7 mouse cellular contexts compared by ENCODE assay signal in genomic region chr4:129238579-129239016, GRCm38 (mm10). TPM values are rescaled to one million over a fixed set of nuclear protein-coding genes. Genes with fewer than 3 reads are reported as not detected.
DNase-seq lines count a peak whose midpoint lies in the region; ATAC-seq lines count a peak whose summit lies in the region.

No protein-coding gene starts in this region.

- no peaks in the 10 kb centered on the region for H3K36me3 ChIP-seq in liver, embryonic 11.5 days (ENCODE audit: control insufficient read depth, insufficient read depth, low read length)
- no peaks in the 10 kb centered on the region for H3K36me3 ChIP-seq in embryonic facial prominence, embryonic 12.5 days
- no peaks in the 10 kb centered on the region for H3K36me3 ChIP-seq in hindbrain, embryonic 13.5 days
- no peaks in the 10 kb centered on the region for H3K36me3 ChIP-seq in midbrain, embryonic 16.5 days (ENCODE audit: control insufficient read depth, insufficient read depth, low read length)

- H3K4me2 ChIP-seq in liver, embryonic 11.5 days, result peak overlapping the region; percentile 99
- H3K4me2 ChIP-seq in embryonic facial prominence, embryonic 12.5 days (replicated peaks), result peak overlapping the region; percentile 94
- H3K4me2 ChIP-seq in hindbrain, embryonic 13.5 days, result peak overlapping the region; percentile 86
- H3K4me2 ChIP-seq in midbrain, embryonic 16.5 days (ENCODE audit: low read length), result peak overlapping the region; percentile 68

- no peak overlapping the region for H3K27ac ChIP-seq in liver, embryonic 11.5 days (ENCODE audit: low read depth, low read length)
- H3K27ac ChIP-seq in embryonic facial prominence, embryonic 12.5 days, result peak overlapping the region; percentile 46; the same call in 1 of the 2 replicates
- H3K27ac ChIP-seq in hindbrain, embryonic 13.5 days, result peak overlapping the region; percentile 79
- peak overlapping the region; percentile 53 for H3K27ac ChIP-seq in midbrain, embryonic 16.5 days (ENCODE audit: low read length)

- H3K4me1 ChIP-seq in liver, embryonic 11.5 days (replicated peaks; ENCODE audit: control insufficient read depth, insufficient read depth, low read length), result peaks cover 44% of the 10 kb centered on the region
- peaks cover 30% of the 10 kb centered on the region for H3K4me1 ChIP-seq in embryonic facial prominence, embryonic 12.5 days
- H3K4me1 ChIP-seq in hindbrain, embryonic 13.5 days (replicated peaks), result peaks cover 50% of the 10 kb centered on the region
- peaks cover 17% of the 10 kb centered on the region for H3K4me1 ChIP-seq in midbrain, embryonic 16.5 days (ENCODE audit: control insufficient read depth, insufficient read depth, low read length)

- no peak for ATAC-seq in liver, embryonic 11.5 days (replicated peaks; ENCODE audit: low FRiP score)
- peak; percentile 42 for ATAC-seq in embryonic facial prominence, embryonic 12.5 days (ENCODE audit: insufficient number of reproducible peaks, insufficient read depth, low FRiP score, low TSS enrichment)
- peak; percentile 70 for ATAC-seq in hindbrain, embryonic 13.5 days (ENCODE audit: low FRiP score)
- ATAC-seq in midbrain, embryonic 16.5 days, result peak; percentile 78

- no peak for DNase-seq in liver, embryonic 11.5 days (ENCODE audit: low spot score)
- DNase-seq in liver, result no peak
- no peak for DNase-seq in frontal cortex, postnatal 36 days (ENCODE audit: low spot score in 2 of 2)
- DNase-seq in cerebellum, adult 11 months, result no peak

- H3K9ac ChIP-seq in liver, embryonic 11.5 days (ENCODE audit: low read depth, low read length), result peak overlapping the region; percentile 64
- peak overlapping the region; percentile 75 for H3K9ac ChIP-seq in embryonic facial prominence, embryonic 12.5 days
- peak overlapping the region; percentile 80 for H3K9ac ChIP-seq in hindbrain, embryonic 13.5 days
- peak overlapping the region; percentile 71 for H3K9ac ChIP-seq in midbrain, embryonic 16.5 days (ENCODE audit: low read depth, low read length)

- no peaks in the 10 kb centered on the region for H3K9me3 ChIP-seq in liver, embryonic 11.5 days (ENCODE audit: control insufficient read depth, low read length)
- H3K9me3 ChIP-seq in embryonic facial prominence, embryonic 12.5 days, result no peaks in the 10 kb centered on the region
- H3K9me3 ChIP-seq in hindbrain, embryonic 13.5 days, result no peaks in the 10 kb centered on the region
- no peaks in the 10 kb centered on the region for H3K9me3 ChIP-seq in midbrain, embryonic 16.5 days (replicated peaks; ENCODE audit: control insufficient read depth, low read length, poor library complexity, severe bottlenecking)

- under 1% methylated on average over 23 of the region's 23 CpGs for WGBS in liver, embryonic 11.5 days
- WGBS in embryonic facial prominence, embryonic 12.5 days, result under 1% methylated on average over 23 of the region's 23 CpGs
- under 1% methylated on average over 21 of the region's 23 CpGs for WGBS in hindbrain, embryonic 13.5 days
- under 1% methylated on average over 21 of the region's 23 CpGs for WGBS in midbrain, embryonic 16.5 days

- peaks cover 40% of the 10 kb centered on the region for H3K27me3 ChIP-seq in liver, embryonic 11.5 days (replicated peaks; ENCODE audit: control insufficient read depth, insufficient read depth, low read length)
- no peaks in the 10 kb centered on the region for H3K27me3 ChIP-seq in embryonic facial prominence, embryonic 12.5 days
- 0 out of 2 replicates have a peak, but pooled peaks cover 11% of the 10 kb centered on the region for H3K27me3 ChIP-seq in hindbrain, embryonic 13.5 days
- H3K27me3 ChIP-seq in midbrain, embryonic 16.5 days (ENCODE audit: control insufficient read depth, insufficient read depth, low read depth, low read length), result no peaks in the 10 kb centered on the region

- H3K4me3 ChIP-seq in liver, embryonic 11.5 days (ENCODE audit: low read depth, low read length), result peak overlapping the region; percentile 73
- H3K4me3 ChIP-seq in embryonic facial prominence, embryonic 12.5 days, result peak overlapping the region; percentile 84
- H3K4me3 ChIP-seq in hindbrain, embryonic 13.5 days, result peak overlapping the region; percentile 75
- peak overlapping the region; percentile 64 for H3K4me3 ChIP-seq in midbrain, embryonic 16.5 days (ENCODE audit: low read depth, low read length)

RNA-seq across cellular contexts. Expression of gene C77080, which starts 22.6 kb away (rescaled TPM):
- 1.2 and 1.6 TPM in 2 replicates for polyA plus RNA-seq in liver, embryonic 11.5 days (2014; fragmentation: Nextera tagmentation; extraction: Ambion mirVana)
- 5.2 and 5.6 TPM in 2 replicates for polyA plus RNA-seq in embryonic facial prominence, embryonic 12.5 days (2016; fragmentation: Nextera tagmentation; extraction: Ambion mirVana)
- polyA plus RNA-seq in hindbrain, embryonic 13.5 days (2015; fragmentation: Nextera tagmentation; extraction: Ambion mirVana), result 5.3 and 5.4 TPM in 2 replicates
- polyA plus RNA-seq in midbrain, embryonic 16.5 days (2015; fragmentation: Nextera tagmentation; extraction: Ambion mirVana), result 6.7 and 8.2 TPM in 2 replicates

RNA-seq across cellular contexts. Expression of gene Sync, which starts 48.8 kb away (rescaled TPM):
- 0.36 and 0.40 TPM in 2 replicates for polyA plus RNA-seq in liver, embryonic 11.5 days (2014; fragmentation: Nextera tagmentation; extraction: Ambion mirVana)
- polyA plus RNA-seq in embryonic facial prominence, embryonic 12.5 days (2016; fragmentation: Nextera tagmentation; extraction: Ambion mirVana), result 1.1 and 1.2 TPM in 2 replicates
- polyA plus RNA-seq in hindbrain, embryonic 13.5 days (2015; fragmentation: Nextera tagmentation; extraction: Ambion mirVana), result 1.1 and 1.4 TPM in 2 replicates
- polyA plus RNA-seq in midbrain, embryonic 16.5 days (2015; fragmentation: Nextera tagmentation; extraction: Ambion mirVana), result 0.63 and 0.85 TPM in 2 replicates

RNA-seq across cellular contexts. Expression of gene Yars, which starts 49.0 kb away (rescaled TPM):
- 129 TPM in 2 replicates for polyA plus RNA-seq in liver, embryonic 11.5 days (2014; fragmentation: Nextera tagmentation; extraction: Ambion mirVana)
- 90.2 and 91.4 TPM in 2 replicates for polyA plus RNA-seq in embryonic facial prominence, embryonic 12.5 days (2016; fragmentation: Nextera tagmentation; extraction: Ambion mirVana)
- 104 and 106 TPM in 2 replicates for polyA plus RNA-seq in hindbrain, embryonic 13.5 days (2015; fragmentation: Nextera tagmentation; extraction: Ambion mirVana)
- 111 and 116 TPM in 2 replicates for polyA plus RNA-seq in midbrain, embryonic 16.5 days (2015; fragmentation: Nextera tagmentation; extraction: Ambion mirVana)

RNA-seq across cellular contexts. Expression of gene S100pbp, which starts 49.1 kb away (rescaled TPM):
- 17.2 and 18.9 TPM in 2 replicates for polyA plus RNA-seq in liver, embryonic 11.5 days (2014; fragmentation: Nextera tagmentation; extraction: Ambion mirVana)
- 27.9 and 28.7 TPM in 2 replicates for polyA plus RNA-seq in embryonic facial prominence, embryonic 12.5 days (2016; fragmentation: Nextera tagmentation; extraction: Ambion mirVana)
- 17.6 and 18.0 TPM in 2 replicates for polyA plus RNA-seq in hindbrain, embryonic 13.5 days (2015; fragmentation: Nextera tagmentation; extraction: Ambion mirVana)
- 27.0 and 28.0 TPM in 2 replicates for polyA plus RNA-seq in midbrain, embryonic 16.5 days (2015; fragmentation: Nextera tagmentation; extraction: Ambion mirVana)
